Mouse (Mus musculus) spleen, postnatal 4 days (tissue): ENCODE results near the gene Olfr630.
A peak's percentile ranks its signal among the peaks of the same experiment; 100 is the strongest.
"Not testable (repeated sequence)": the region's sequence is repeated elsewhere in the genome, so short reads cannot be mapped to it uniquely, and the experiment has no call there.

Experiments
- DNase-seq, 2 experiments: peaks; one replicate each; pipeline ENCODE4 v3.0.0; 2022; ENCODE audit warnings: low spot score in 2 of 2

Olfr630 gene

GRCm38 (mm10) chr7:103757233-103757632 lies at the start of gene Olfr630:
Gene Olfr630 (minus strand): TSS chr7:103757333.
- DNase-seq, result no peak

- DNase-seq, result peak; percentile 46 to 57
Observed at GRCm38 (mm10) chr7:103806856-103807255, 49.7 kb upstream of the Olfr630 start.

DNA sequence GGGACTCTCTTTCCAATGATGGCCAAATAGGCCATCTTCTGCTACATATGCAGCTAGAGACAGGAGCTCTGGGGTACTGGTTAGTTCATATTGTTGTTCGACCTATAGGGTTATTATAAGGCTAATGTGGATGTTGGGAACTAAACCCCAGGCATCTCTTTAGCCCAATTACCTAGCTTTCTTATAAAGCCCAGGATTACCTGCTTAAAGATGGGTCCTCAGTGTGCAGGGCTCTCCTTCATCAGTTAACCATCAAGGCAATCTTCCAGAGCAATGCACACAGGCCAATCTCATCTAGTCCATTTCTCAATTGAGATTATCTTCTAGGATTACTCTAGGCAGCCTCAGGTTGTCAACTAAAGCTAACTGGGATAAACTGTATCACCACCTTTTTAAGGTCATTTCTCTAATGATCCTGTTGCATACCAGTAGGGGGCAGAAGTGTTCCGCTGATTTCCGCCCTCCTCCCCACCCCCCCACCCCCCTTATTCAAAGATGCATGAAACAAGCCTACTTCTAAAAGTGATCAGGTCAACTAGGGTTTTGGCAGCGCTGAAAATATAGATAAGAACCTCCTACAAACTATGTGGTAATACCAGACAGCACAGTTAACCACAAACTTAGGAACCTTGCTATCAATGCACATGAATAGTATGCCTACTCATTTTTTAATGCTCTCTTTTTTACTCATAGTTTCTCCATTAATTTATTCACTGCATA lies 35.7 kb upstream of the Olfr630 start:
- peak in 1 of 2 experiments; percentile 63 for DNase-seq

- no peak for DNase-seq
Observed at GRCm38 (mm10) chr7:103791721-103792120, 34.6 kb upstream of the Olfr630 start, which contains the start of gene Olfr67. Gene Olfr67 (minus strand): TSS chr7:103791821.

- no peak for DNase-seq
Observed at GRCm38 (mm10) chr7:103779598-103779997, 22.5 kb upstream of the Olfr630 start, which contains the start of gene Olfr68. Gene Olfr68 (minus strand): TSS chr7:103779698.

- not testable (repeated sequence) for DNase-seq
Observed at GRCm38 (mm10) chr7:103777652-103778051, 20.5 kb upstream of the Olfr630 start.

GRCm38 (mm10) chr7:103771494-103771893 lies 14.4 kb upstream of the Olfr630 start, which contains the start of gene Olfr69:
Gene Olfr69 (minus strand): TSS chr7:103771594.
- DNase-seq, result no peak

DNA sequence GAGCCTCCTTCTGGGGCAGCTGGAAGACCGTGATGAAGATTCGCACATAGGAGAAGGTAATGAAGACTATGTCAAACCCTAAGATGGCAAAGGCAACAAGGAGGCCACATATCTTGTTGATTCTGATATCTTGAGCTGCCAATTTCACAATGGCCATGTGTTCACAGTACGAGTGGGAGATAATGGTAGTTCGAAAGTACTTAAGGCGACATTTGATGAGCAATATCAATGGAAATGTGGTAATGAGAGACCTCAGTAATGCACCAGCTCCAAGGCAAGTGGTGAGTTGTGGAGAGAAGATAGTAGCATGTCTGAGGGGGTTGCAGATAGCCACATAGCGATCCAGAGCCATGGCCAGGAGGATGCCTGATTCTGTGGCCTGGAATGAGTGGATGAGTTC lies 10.6 kb upstream of the Olfr630 start:
- not testable (repeated sequence) for DNase-seq

GRCm38 (mm10) chr7:103762212-103762611 lies 5.1 kb upstream of the Olfr630 start:
- DNase-seq, result not testable (repeated sequence)

DNA sequence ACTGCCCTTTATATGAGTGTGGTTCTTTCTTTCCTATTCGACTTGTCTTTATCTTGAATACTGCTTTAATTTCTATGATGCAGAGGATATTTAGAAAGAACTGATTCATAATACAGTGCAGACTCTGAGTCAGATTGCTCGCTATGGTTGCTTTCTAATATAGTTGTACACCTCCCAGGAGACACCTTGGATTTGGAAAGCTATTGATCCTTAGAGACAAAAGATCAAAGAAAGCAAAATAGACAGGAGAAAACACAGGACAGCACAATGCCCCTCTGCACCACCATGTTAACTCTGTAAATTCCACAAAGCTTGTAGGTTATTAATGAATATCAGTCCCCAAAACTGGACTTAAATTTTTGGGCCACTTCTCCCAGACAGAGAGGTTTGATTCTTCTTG lies 12.3 kb downstream of the Olfr630 start, which contains the start of gene Olfr629:
Gene Olfr629 (minus strand): TSS at position 101 of the 400 bp plus-strand sequence.
- no peak for DNase-seq

DNA sequence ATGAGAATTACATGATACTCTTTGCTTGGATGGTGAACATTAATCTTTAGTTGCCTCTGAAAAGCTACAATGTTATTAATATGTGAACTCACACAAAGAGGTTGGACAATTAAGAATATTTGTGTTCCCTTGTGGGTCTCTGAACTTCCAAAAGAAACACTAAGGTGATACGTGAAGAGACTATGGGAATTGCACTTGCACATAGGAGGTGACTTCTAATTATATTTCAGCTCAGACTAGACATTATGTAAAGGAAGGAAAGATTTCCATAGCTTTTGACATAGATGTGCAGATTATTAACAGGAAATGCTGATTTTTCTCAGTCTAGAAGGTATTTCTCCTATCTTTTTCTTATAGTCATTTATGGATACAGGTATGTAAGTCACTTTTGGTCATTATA lies 27.1 kb downstream of the Olfr630 start, which contains the start of gene Olfr628:
Gene Olfr628 (plus strand): TSS at position 301 of the 400 bp plus-strand sequence.
- no peak for DNase-seq

DNA sequence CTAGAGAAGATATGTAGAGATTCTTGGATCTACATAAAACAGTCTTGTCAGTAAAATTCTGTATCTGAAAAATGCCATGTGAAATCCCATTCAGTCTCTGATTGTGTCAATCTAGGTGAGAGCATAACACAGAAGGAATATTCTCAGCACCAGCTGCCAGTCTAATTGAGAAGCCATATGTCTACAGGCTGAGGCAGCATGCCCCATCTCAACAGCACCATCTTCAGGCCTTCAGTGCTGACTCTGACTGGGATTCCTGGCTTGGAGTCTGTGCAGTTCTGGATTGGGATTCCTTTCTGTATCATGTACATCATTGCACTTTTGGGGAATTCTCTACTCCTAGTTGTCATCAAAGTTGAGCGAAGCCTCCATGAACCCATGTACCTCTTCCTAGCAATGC lies 40.7 kb downstream of the Olfr630 start:
- not testable (repeated sequence) for DNase-seq

DNA sequence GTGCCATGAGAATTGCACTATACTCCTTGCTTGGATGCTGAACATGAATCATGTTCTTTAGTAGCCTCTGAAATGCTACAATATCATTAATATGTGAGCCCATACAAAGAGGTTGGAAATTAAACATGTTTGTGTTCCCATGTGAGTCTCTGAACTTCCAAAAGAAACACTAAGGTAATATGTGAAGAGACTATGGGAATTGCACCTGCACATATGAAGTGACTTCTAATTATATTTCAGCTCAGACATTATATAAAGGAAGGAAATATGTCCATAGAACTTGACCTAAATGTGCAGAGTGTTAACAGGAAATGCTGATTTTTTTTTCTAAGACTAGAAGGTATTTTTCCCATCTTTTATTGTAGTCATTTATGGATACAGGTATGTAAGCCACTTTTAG lies 42.8 kb downstream of the Olfr630 start, which contains the start of gene Olfr243:
Gene Olfr243 (plus strand): TSS at position 301 of the 400 bp plus-strand sequence.
- DNase-seq, result no peak

GRCm38 (mm10) chr7:103712024-103712423 lies 45.1 kb downstream of the Olfr630 start:
- peak; percentile 16 to 56 for DNase-seq
